Mouse (Mus musculus): ENCODE results near the gene Chuk. TPM values are rescaled to one million over a fixed set of nuclear protein-coding genes. Genes with fewer than 3 reads are reported as not detected.

Gene Chuk
- total RNA-seq, 2 experiments from 2014 or later: 42.4 to 53.2 TPM

- no peak for DNase-seq (ENCODE audit: low spot score in 2 of 2)
Measured at GRCm38 (mm10) chr19:44045847-44046246, 61.4 kb downstream of the Chuk start.

- no peak for DNase-seq (ENCODE audit: low spot score in 2 of 2)
Measured at GRCm38 (mm10) chr19:44042121-44042520, 65.2 kb downstream of the Chuk start.

GRCm38 (mm10) chr19:44033396-44033795, 73.9 kb downstream of the Chuk start:
- no peak for DNase-seq (ENCODE audit: low spot score in 2 of 2)

- DNase-seq (ENCODE audit: low spot score in 2 of 2): no peak
Measured at GRCm38 (mm10) chr19:44032046-44032744, 75.1 kb downstream of the Chuk start.

GRCm38 (mm10) chr19:44030024-44030423, 77.3 kb downstream of the Chuk start:
- no peak for DNase-seq (ENCODE audit: low spot score in 2 of 2)

- DNase-seq (ENCODE audit: low spot score in 2 of 2): no peak
Measured at GRCm38 (mm10) chr19:44028972-44029371, 78.3 kb downstream of the Chuk start, which contains the start of gene Cyp2c23. Gene Cyp2c23 (minus strand): TSS chr19:44029208.

- no peak for DNase-seq (ENCODE audit: low spot score in 2 of 2)
Measured at GRCm38 (mm10) chr19:44026956-44027530, 80.2 kb downstream of the Chuk start.

GRCm38 (mm10) chr19:44024921-44025585, 82.2 kb downstream of the Chuk start:
- no peak for DNase-seq (ENCODE audit: low spot score in 2 of 2)

Other genes with a start within 250 kb of the Chuk start
- 10 to 100 TPM in 1 of 2 experiments, 1 to 10 TPM in 1; 9.5 to 10.3 TPM for gene Dnmbp, start 167.3 kb downstream of the Chuk start, total RNA-seq (2021)
- gene Cpn1, start 120.9 kb downstream of the Chuk start, total RNA-seq (2021): under 1 TPM in 1 of 2 experiments, not detected in 1; 0.39 TPM
- under 1 TPM; 0.16 to 0.19 TPM for gene Cyp2c23, start 78.3 kb downstream of the Chuk start, total RNA-seq (2021)
- 10 to 100 TPM; 17.0 to 18.6 TPM for gene Erlin1, start 37.7 kb downstream of the Chuk start, total RNA-seq (2021)
- gene Cwf19l1, start 28.4 kb upstream of the Chuk start, total RNA-seq (2021): 10 to 100 TPM; 16.2 to 16.6 TPM
- 10 to 100 TPM; 66.4 to 67.3 TPM for gene Bloc1s2, start 39.0 kb upstream of the Chuk start, total RNA-seq (2021)
- gene Pkd2l1, start 85.0 kb upstream of the Chuk start, total RNA-seq (2021): not detected
- under 1 TPM; 0.62 TPM for gene Scd3, start 95.8 kb upstream of the Chuk start, total RNA-seq (2021)
- 100 to 1,000 TPM; 702 to 713 TPM for gene Scd2, start 186.2 kb upstream of the Chuk start, total RNA-seq (2021)
- gene Scd4, start 225.6 kb upstream of the Chuk start, total RNA-seq (2021): 1 to 10 TPM; 2.5 to 2.6 TPM